In genomic region chr16:37899357-37899756, GRCm38 (mm10) we compare ENCODE assay signal across 16 mouse cellular contexts. TPM values are rescaled to one million over a fixed set of nuclear protein-coding genes. Genes with fewer than 3 reads are reported as not detected.
DNase-seq lines count a peak whose midpoint lies in the region; ATAC-seq and TF ChIP-seq lines count a peak whose summit lies in the region.
"Had no signal": no experiment of that assay in that cellular context is flagged by ENCODE, and none has a peak within 500 bp of the region (broad histone marks: within the 10 kb centered on the region; RNA-seq: fewer than 3 reads in every experiment).

No protein-coding gene starts in this region.

- H3K27ac ChIP-seq in midbrain, postnatal 0 days (ENCODE audit: low read depth, low read length) = no peak overlapping the region
- no peak overlapping the region for H3K27ac ChIP-seq in midbrain, embryonic 15.5 days
- H3K27ac ChIP-seq in intestine, embryonic 15.5 days = no peak overlapping the region
- H3K27ac ChIP-seq in lung, postnatal 0 days (ENCODE audit: low read length) = no peak overlapping the region
- H3K27ac ChIP-seq: embryonic facial prominence, embryonic 15.5 days had no signal

- no peak overlapping the region for H3K4me2 ChIP-seq in midbrain, postnatal 0 days (ENCODE audit: low read depth, low read length, poor library complexity, severe bottlenecking)
- no peak overlapping the region for H3K4me2 ChIP-seq in midbrain, embryonic 15.5 days
- H3K4me2 ChIP-seq in intestine, embryonic 15.5 days (replicated peaks) = no peak overlapping the region
- no peak overlapping the region for H3K4me2 ChIP-seq in lung, postnatal 0 days (replicated peaks; ENCODE audit: low read depth, low read length)
- H3K4me2 ChIP-seq: embryonic facial prominence, embryonic 15.5 days; heart, embryonic 11.5 days; lung, embryonic 14.5 days; midbrain, embryonic 11.5 days had no signal

- no peaks in the 10 kb centered on the region for H3K36me3 ChIP-seq in midbrain, postnatal 0 days (ENCODE audit: insufficient read depth, low read length)
- H3K36me3 ChIP-seq in midbrain, embryonic 15.5 days (replicated peaks) = no peaks in the 10 kb centered on the region
- H3K36me3 ChIP-seq in intestine, embryonic 15.5 days = no peaks in the 10 kb centered on the region
- H3K36me3 ChIP-seq in lung, postnatal 0 days (ENCODE audit: insufficient read depth, low read length) = no peaks in the 10 kb centered on the region
- H3K36me3 ChIP-seq: embryonic facial prominence, embryonic 15.5 days had no signal

- peak; percentile 34 for DNase-seq in adrenal gland, postnatal 10 days
- no peak for DNase-seq in adrenal gland, postnatal 4 days (ENCODE audit: low spot score in 2 of 2)
- DNase-seq in midbrain, postnatal 0 days (ENCODE audit: low spot score) = peak; percentile 60
- peak; percentile 66 to 71 for DNase-seq in kidney, postnatal 25 days
- peak; percentile 59 for DNase-seq in retina, postnatal 1 day
- no peak for DNase-seq in lung, postnatal 0 days (ENCODE audit: low spot score)
- DNase-seq: cerebellum, adult 11-12 months; lung, embryonic 14.5 days; right cerebral cortex, postnatal 4 days had no signal

- H3K9ac ChIP-seq in midbrain, postnatal 0 days (replicated peaks; ENCODE audit: low read length, poor library complexity, severe bottlenecking) = no peak overlapping the region
- H3K9ac ChIP-seq in midbrain, embryonic 15.5 days = no peak overlapping the region
- no peak overlapping the region for H3K9ac ChIP-seq in intestine, embryonic 15.5 days
- no peak overlapping the region for H3K9ac ChIP-seq in lung, postnatal 0 days (replicated peaks; ENCODE audit: low read depth)
- H3K9ac ChIP-seq: embryonic facial prominence, embryonic 15.5 days; lung, embryonic 14.5 days had no signal

- H3K27me3 ChIP-seq in midbrain, postnatal 0 days (ENCODE audit: insufficient read depth, low read length) = no peaks in the 10 kb centered on the region
- no peaks in the 10 kb centered on the region for H3K27me3 ChIP-seq in midbrain, embryonic 15.5 days (replicated peaks)
- H3K27me3 ChIP-seq in intestine, embryonic 15.5 days (replicated peaks) = no peaks in the 10 kb centered on the region
- no peaks in the 10 kb centered on the region for H3K27me3 ChIP-seq in lung, postnatal 0 days (replicated peaks; ENCODE audit: insufficient read depth, low read length)
- H3K27me3 ChIP-seq: embryonic facial prominence, embryonic 15.5 days had no signal

- no peak for ATAC-seq in midbrain, postnatal 0 days (ENCODE audit: low FRiP score)
- ATAC-seq in midbrain, embryonic 15.5 days (replicated peaks) = no peak
- no peak for ATAC-seq in intestine, embryonic 15.5 days
- no peak for ATAC-seq in lung, postnatal 0 days
- ATAC-seq: inflammation-experienced regulatory T-cells, adult 6 months had no signal

- no peaks in the 10 kb centered on the region for H3K9me3 ChIP-seq in midbrain, postnatal 0 days (ENCODE audit: low read length)
- H3K9me3 ChIP-seq in midbrain, embryonic 15.5 days = no peaks in the 10 kb centered on the region
- no peaks in the 10 kb centered on the region for H3K9me3 ChIP-seq in intestine, embryonic 15.5 days
- no peaks in the 10 kb centered on the region for H3K9me3 ChIP-seq in lung, postnatal 0 days (ENCODE audit: low read length)
- H3K9me3 ChIP-seq: embryonic facial prominence, embryonic 15.5 days had no signal

- no peak for TF ChIP-seq CTCF in midbrain, postnatal 0 days (IDR thresholded peaks at IDR 0.05)
- no peak for TF ChIP-seq CTCF in lung, postnatal 0 days (IDR thresholded peaks at IDR 0.05)

- no peaks in the 10 kb centered on the region for H3K4me1 ChIP-seq in midbrain, postnatal 0 days (ENCODE audit: insufficient read depth, low read length)
- no peaks in the 10 kb centered on the region for H3K4me1 ChIP-seq in midbrain, embryonic 15.5 days
- H3K4me1 ChIP-seq in intestine, embryonic 15.5 days (replicated peaks) = no peaks in the 10 kb centered on the region; the same call in 1 of the 2 replicates
- H3K4me1 ChIP-seq in lung, postnatal 0 days (ENCODE audit: insufficient read depth, low read depth, low read length) = no peaks in the 10 kb centered on the region

- WGBS in midbrain, postnatal 0 days = 36% methylated on average over 2 of the region's 2 CpGs
- 41% methylated on average over 2 of the region's 2 CpGs for WGBS in midbrain, embryonic 15.5 days
- 38% methylated on average over 2 of the region's 2 CpGs for WGBS in intestine, embryonic 15.5 days
- 47% methylated on average over 2 of the region's 2 CpGs for WGBS in lung, postnatal 0 days

- no peak for TF ChIP-seq EP300 in lung, postnatal 0 days (IDR thresholded peaks at IDR 0.05)

- no peak overlapping the region for H3K4me3 ChIP-seq in midbrain, postnatal 0 days (ENCODE audit: low read depth, low read length)
- H3K4me3 ChIP-seq in midbrain, embryonic 15.5 days = no peak overlapping the region
- H3K4me3 ChIP-seq in intestine, embryonic 15.5 days (replicated peaks) = no peak overlapping the region
- no peak overlapping the region for H3K4me3 ChIP-seq in lung, postnatal 0 days (ENCODE audit: low read depth, low read length)
- H3K4me3 ChIP-seq: embryonic facial prominence, embryonic 15.5 days had no signal

RNA-seq across cellular contexts. Expression of gene Gpr156, which starts 16.9 kb away (rescaled TPM):
- under 1 TPM; 0.24 to 0.48 TPM for total RNA-seq in adrenal gland, postnatal 10 days (2021)
- total RNA-seq in adrenal gland, postnatal 4 days (2021) = 1 to 10 TPM; 1.2 to 1.5 TPM
- 6.1 and 6.4 TPM in 2 replicates for total RNA-seq in midbrain, postnatal 0 days (2014; rRNA removed)
- polyA plus RNA-seq in midbrain, postnatal 0 days (2015; fragmentation: Nextera tagmentation; extraction: Ambion mirVana) = 2.8 and 2.9 TPM in 2 replicates
- polyA plus RNA-seq in midbrain, embryonic 15.5 days (2015; fragmentation: Nextera tagmentation; extraction: Ambion mirVana) = 6.2 and 6.4 TPM in 2 replicates
- 0.11 and 0.23 TPM in 2 replicates for polyA plus RNA-seq in intestine, embryonic 15.5 days (2015; fragmentation: Nextera tagmentation; extraction: Ambion mirVana)
- 0.26 and 0.32 TPM in 2 replicates for polyA plus RNA-seq in lung, postnatal 0 days (2015; fragmentation: Nextera tagmentation; extraction: Ambion mirVana)
- polyA plus RNA-seq: inflammation-experienced regulatory T-cells, adult 6 months had no signal

RNA-seq across cellular contexts. Expression of gene Lrrc58, which starts 31.2 kb away (rescaled TPM):
- total RNA-seq in adrenal gland, postnatal 10 days (2021) = 100 to 1,000 TPM; 160 to 216 TPM
- 100 to 1,000 TPM; 180 to 183 TPM for total RNA-seq in adrenal gland, postnatal 4 days (2021)
- 88.2 and 106 TPM in 2 replicates for total RNA-seq in midbrain, postnatal 0 days (2014; rRNA removed)
- polyA plus RNA-seq in midbrain, postnatal 0 days (2015; fragmentation: Nextera tagmentation; extraction: Ambion mirVana) = 40.7 and 46.1 TPM in 2 replicates
- polyA plus RNA-seq in midbrain, embryonic 15.5 days (2015; fragmentation: Nextera tagmentation; extraction: Ambion mirVana) = 41.6 and 41.9 TPM in 2 replicates
- 48.0 and 52.4 TPM in 2 replicates for polyA plus RNA-seq in intestine, embryonic 15.5 days (2015; fragmentation: Nextera tagmentation; extraction: Ambion mirVana)
- polyA plus RNA-seq in lung, postnatal 0 days (2015; fragmentation: Nextera tagmentation; extraction: Ambion mirVana) = 40.7 and 47.8 TPM in 2 replicates

RNA-seq across cellular contexts. Expression of gene Gm36028, which starts 38.4 kb away (rescaled TPM):
- total RNA-seq in adrenal gland, postnatal 10 days (2021) = under 1 TPM; 0.36 to 0.39 TPM
- under 1 TPM; 0.25 to 0.28 TPM for total RNA-seq in adrenal gland, postnatal 4 days (2021)
- not detected in 2 replicates for total RNA-seq in midbrain, postnatal 0 days (2014; rRNA removed)
- polyA plus RNA-seq in midbrain, postnatal 0 days (2015; fragmentation: Nextera tagmentation; extraction: Ambion mirVana) = 0.19 TPM in 1 of 2 replicates, not detected in the other
- not detected in 2 replicates for polyA plus RNA-seq in midbrain, embryonic 15.5 days (2015; fragmentation: Nextera tagmentation; extraction: Ambion mirVana)
- polyA plus RNA-seq in intestine, embryonic 15.5 days (2015; fragmentation: Nextera tagmentation; extraction: Ambion mirVana) = 0.80 and 1.8 TPM in 2 replicates
- polyA plus RNA-seq in lung, postnatal 0 days (2015; fragmentation: Nextera tagmentation; extraction: Ambion mirVana) = 0.61 and 0.73 TPM in 2 replicates
- total RNA-seq: ES-E14 had no signal
- polyA plus RNA-seq: inflammation-experienced regulatory T-cells, adult 6 months had no signal

Comparison
In these comparisons a context has a peak if more than half of its experiments do, and no peak if none do; other contexts are left out.
1. DNase-seq: peak in adrenal gland, postnatal 10 days (single experiment), midbrain, postnatal 0 days (single experiment), kidney, postnatal 25 days (2 of 2) and retina, postnatal 1 day (single experiment); none in adrenal gland, postnatal 4 days (0 of 2) and lung, postnatal 0 days (single experiment).